Mouse (Mus musculus) adrenal gland (tissue): ENCODE results near the gene Cldn34d.

Source experiments
- intact Hi-C: fragments of 180-260 bp; cut with DNase I; formaldehyde crosslinking; loops from one replicate; pipeline ENCODE4 v1.15.1; 2025
- long read RNA-seq, 2 experiments: library from polyadenylated mRNA; unstranded; transcript quantifications; one replicate each; pipeline ENCODE4 v2.0.0; 2020; ENCODE audit warnings: borderline replicate concordance in 1 of 2; ENCODE audit not compliant: insufficient replicate concordance in 1 of 2

The Cldn34d gene
- long read RNA-seq, experiment 1: 0 reads
- long read RNA-seq, experiment 2: 0 reads

DNA sequence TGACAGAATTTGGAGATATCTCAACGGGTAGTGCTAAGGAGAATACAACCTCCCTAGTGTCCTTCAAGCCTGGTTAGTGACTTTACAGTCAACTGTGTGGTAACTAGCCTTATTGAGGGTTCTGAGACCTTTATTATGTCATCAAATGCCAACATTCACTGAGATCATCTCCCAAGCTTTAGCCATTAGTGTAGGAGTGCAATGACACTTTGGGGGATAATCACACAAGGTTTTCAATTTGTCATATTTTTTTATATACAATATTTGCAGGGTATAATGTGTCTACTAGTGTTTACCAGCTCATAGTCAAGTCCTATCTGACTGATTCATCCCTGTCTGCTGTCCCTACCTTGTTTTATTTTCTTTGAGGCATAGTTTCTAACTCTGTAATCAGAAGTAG, at the start of gene Cldn34d:
Gene Cldn34d, minus strand, starts transcription at position 101 of the 400 bp plus-strand sequence.
- intact Hi-C loops: no loop called here

DNA sequence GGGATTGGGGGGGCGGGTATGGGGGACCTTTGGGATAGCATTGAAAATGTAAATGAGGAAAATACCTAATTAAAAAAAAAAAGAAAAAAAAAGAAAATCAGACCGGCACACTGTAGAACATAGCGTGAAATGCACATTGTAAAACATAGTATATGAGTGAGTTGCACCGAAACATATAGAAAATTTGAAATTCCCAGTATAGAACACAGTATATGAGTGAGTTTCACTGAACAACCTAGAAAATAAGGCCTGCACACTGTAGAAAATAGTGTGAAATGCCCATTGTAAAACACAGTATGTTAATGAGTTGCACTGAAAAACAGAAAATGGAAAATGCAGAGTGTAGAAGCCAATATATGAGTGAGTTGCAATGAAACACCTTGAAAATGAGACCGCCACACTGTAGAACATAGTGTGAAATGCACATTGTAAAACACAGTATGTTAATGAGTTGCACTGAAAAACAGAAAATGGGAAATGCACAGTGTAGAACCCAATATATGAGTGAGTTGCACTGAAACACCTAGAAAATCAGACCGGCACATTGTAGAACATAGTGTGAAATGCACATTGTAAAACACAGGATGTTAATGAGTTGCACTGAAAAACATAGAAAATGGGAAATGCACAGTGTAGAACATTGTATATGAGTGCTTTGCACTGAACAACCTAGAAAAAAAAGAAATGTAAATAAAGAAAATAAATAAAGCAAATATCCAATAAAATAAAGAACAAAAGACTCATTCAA, 4.1 kb downstream of the Cldn34d start:
- intact Hi-C loops: no loop called here
